In the genomic region with DNA sequence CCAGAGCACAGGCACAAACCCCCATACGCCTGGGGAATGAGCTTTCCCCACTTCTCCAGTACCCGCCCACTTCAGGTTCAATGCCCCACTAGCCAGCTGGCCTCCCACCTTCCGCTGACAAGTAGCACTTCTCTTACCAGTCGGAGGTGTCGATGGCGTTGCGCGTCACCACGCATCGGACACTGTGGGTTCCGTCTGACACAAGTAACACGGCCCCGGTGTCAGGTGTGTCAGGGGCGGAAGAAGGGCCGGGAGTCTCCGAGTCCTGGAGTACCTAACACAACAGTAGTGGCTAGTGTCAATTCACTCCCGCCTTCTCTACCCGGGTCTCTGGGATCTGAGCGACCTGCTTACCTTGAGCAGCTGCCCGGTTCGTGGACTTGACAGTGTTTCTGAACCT, we compare ENCODE assay signal across 7 mouse cellular contexts. TPM values are rescaled to one million over a fixed set of nuclear protein-coding genes. Genes with fewer than 3 reads are reported as not detected.
DNase-seq lines count a peak whose midpoint lies in the region; ATAC-seq and TF ChIP-seq lines count a peak whose summit lies in the region.

No protein-coding gene starts in this region.

- peak overlapping the region; percentile 81 for H3K4me2 ChIP-seq in forebrain, postnatal 0 days (ENCODE audit: low read depth)

- peak overlapping the region; percentile 87 for H3K4me3 ChIP-seq in bone marrow macrophage, adult 2 months (ENCODE audit: insufficient read depth, low read length)
- H3K4me3 ChIP-seq in forebrain, postnatal 0 days (ENCODE audit: low read depth, low read length) = peak overlapping the region; percentile 73
- H3K4me3 ChIP-seq in left cerebral cortex, adult 2 months = peak overlapping the region; percentile 64
- peak overlapping the region; percentile 80 for H3K4me3 ChIP-seq in small intestine, adult 2 months (ENCODE audit: low read depth, low read length)

- WGBS in forebrain, postnatal 0 days = 2% methylated on average over 21 of the region's 21 CpGs
- under 1% methylated on average over 21 of the region's 21 CpGs for WGBS in small intestine, adult 2 months

- no peak for TF ChIP-seq CTCF in bone marrow macrophage, adult 2 months (IDR thresholded peaks at IDR 0.05; ENCODE audit: low read depth, low read length)
- TF ChIP-seq CTCF in forebrain, postnatal 0 days (IDR thresholded peaks at IDR 0.05; ENCODE audit: low read depth) = no peak
- TF ChIP-seq CTCF in left cerebral cortex, adult 2 months (IDR thresholded peaks at IDR 0.05) = no peak
- TF ChIP-seq CTCF in small intestine, adult 2 months (IDR thresholded peaks at IDR 0.05; ENCODE audit: extremely low read depth, insufficient read length, insufficient replicate concordance, low read depth, low read length) = no peak; the same call in 1 of the 2 replicates

- peak overlapping the region; percentile 62 for H3K9ac ChIP-seq in forebrain, postnatal 0 days

- peak overlapping the region; percentile 93; the same call in 1 of the 2 replicates for H3K27ac ChIP-seq in bone marrow macrophage, adult 2 months (ENCODE audit: insufficient read depth, low read depth, low read length)
- H3K27ac ChIP-seq in forebrain, postnatal 0 days (ENCODE audit: low read depth, low read length) = peak overlapping the region; percentile 94; the same call in 1 of the 2 replicates
- H3K27ac ChIP-seq in left cerebral cortex, adult 2 months = peak overlapping the region; percentile 95
- peak overlapping the region; percentile 8; the same call in 1 of the 2 replicates for H3K27ac ChIP-seq in small intestine, adult 2 months (ENCODE audit: insufficient read depth, low read depth, low read length)

- peak; percentile 53 to 79 for DNase-seq in left cerebral cortex, adult 18-20 months (ENCODE audit: low spot score in 2 of 2)
- DNase-seq in left cerebral cortex, adult 11 months (ENCODE audit: low spot score) = no peak
- DNase-seq in forebrain, postnatal 0 days = no peak
- peak; percentile 56 to 61 for DNase-seq in left cerebral cortex, adult 2 months (ENCODE audit: extremely low spot score in 1 of 2, low spot score in 2 of 2)
- peak; percentile 75 to 77 for DNase-seq in lung, postnatal 4 days

- TF ChIP-seq POLR2A in bone marrow macrophage, adult 2 months (IDR thresholded peaks at IDR 0.05; ENCODE audit: borderline replicate concordance, low read depth, low read length) = no peak
- no peak for TF ChIP-seq POLR2A in small intestine, adult 2 months (IDR thresholded peaks at IDR 0.05; ENCODE audit: low read depth, low read length)

- intact Hi-C loops in left cerebral cortex, adult 2 months (cut with DNase I) = loop anchor here (2.0 kb wide), 1 partner anchor 78 kb away; no protein-coding TSS in a partner anchor

- ATAC-seq in forebrain, postnatal 0 days = peak; percentile 32

- peaks cover 2% of the 10 kb centered on the region; the same call in 1 of the 2 replicates for H3K4me1 ChIP-seq in bone marrow macrophage, adult 2 months (ENCODE audit: control insufficient read depth, insufficient read depth, low read length)
- H3K4me1 ChIP-seq in forebrain, postnatal 0 days (ENCODE audit: insufficient read depth) = peaks cover 10% of the 10 kb centered on the region
- peaks cover 8% of the 10 kb centered on the region for H3K4me1 ChIP-seq in small intestine, adult 2 months (ENCODE audit: control insufficient read depth, insufficient read depth, insufficient read length, low read length)

- H3K36me3 ChIP-seq in forebrain, postnatal 0 days (ENCODE audit: insufficient read depth) = peaks cover 43% of the 10 kb centered on the region
- peaks cover 7% of the 10 kb centered on the region; the same call in 1 of the 2 replicates for H3K36me3 ChIP-seq in small intestine, adult 2 months (ENCODE audit: control insufficient read depth, insufficient read depth, low read length)

- no peaks in the 10 kb centered on the region for H3K9me3 ChIP-seq in forebrain, postnatal 0 days (ENCODE audit: low read length)

- H3K27me3 ChIP-seq in forebrain, postnatal 0 days (ENCODE audit: insufficient read depth, low read length) = no peaks in the 10 kb centered on the region
- H3K27me3 ChIP-seq in small intestine, adult 2 months (ENCODE audit: control insufficient read depth, insufficient read depth, low read length) = no peaks in the 10 kb centered on the region

RNA-seq across cellular contexts. Expression of gene Acd, which starts 0.3 kb away (rescaled TPM):
- 10 to 100 TPM; 53.7 to 57.3 TPM for total RNA-seq in left cerebral cortex, adult 18-20 months (2021)
- 37.9 and 41.6 TPM in 2 replicates for polyA plus RNA-seq in bone marrow macrophage, adult 2 months (2012; ENCODE audit: insufficient read depth, insufficient read length, missing spikeins)
- 24.1 and 35.0 TPM in 2 replicates for total RNA-seq in forebrain, postnatal 0 days (2014; rRNA removed)
- 90.0 and 95.7 TPM in 2 replicates for polyA plus RNA-seq in forebrain, postnatal 0 days (2015; fragmentation: Nextera tagmentation; extraction: Ambion mirVana)
- total RNA-seq in left cerebral cortex, adult 2 months (2021) = 10 to 100 TPM; 51.7 to 56.6 TPM
- polyA plus RNA-seq in small intestine, adult 2 months (2012; rRNA removed) = 10.5 and 20.6 TPM in 2 replicates

RNA-seq across cellular contexts. Expression of gene Pard6a, which starts 0.4 kb away (rescaled TPM):
- 10 to 100 TPM; 41.2 to 46.1 TPM for total RNA-seq in left cerebral cortex, adult 18-20 months (2021)
- polyA plus RNA-seq in bone marrow macrophage, adult 2 months (2012; ENCODE audit: insufficient read depth, insufficient read length, missing spikeins) = 9.4 and 11.2 TPM in 2 replicates
- 59.3 and 71.1 TPM in 2 replicates for total RNA-seq in forebrain, postnatal 0 days (2014; rRNA removed)
- polyA plus RNA-seq in forebrain, postnatal 0 days (2015; fragmentation: Nextera tagmentation; extraction: Ambion mirVana) = 63.8 and 72.5 TPM in 2 replicates
- total RNA-seq in left cerebral cortex, adult 2 months (2021) = 10 to 100 TPM; 43.0 to 47.2 TPM
- 5.1 and 7.2 TPM in 2 replicates for polyA plus RNA-seq in small intestine, adult 2 months (2012; rRNA removed)

RNA-seq across cellular contexts. Expression of gene 4933405L10Rik, which starts 6.9 kb away (rescaled TPM):
- total RNA-seq in left cerebral cortex, adult 18-20 months (2021) = under 1 TPM in 1 of 2 experiments, not detected in 1; 0.49 TPM
- polyA plus RNA-seq in bone marrow macrophage, adult 2 months (2012; ENCODE audit: insufficient read depth, insufficient read length, missing spikeins) = not detected in 2 replicates
- total RNA-seq in forebrain, postnatal 0 days (2014; rRNA removed) = 0.23 TPM in 1 of 2 replicates, not detected in the other
- 0.21 and 0.31 TPM in 2 replicates for polyA plus RNA-seq in forebrain, postnatal 0 days (2015; fragmentation: Nextera tagmentation; extraction: Ambion mirVana)
- under 1 TPM in 1 of 2 experiments, not detected in 1; 0.29 TPM for total RNA-seq in left cerebral cortex, adult 2 months (2021)
- not detected in 2 replicates for polyA plus RNA-seq in small intestine, adult 2 months (2012; rRNA removed)

RNA-seq across cellular contexts. Expression of gene Enkd1, which starts 7.4 kb away (rescaled TPM):
- total RNA-seq in left cerebral cortex, adult 18-20 months (2021) = 10 to 100 TPM in 1 of 2 experiments, 1 to 10 TPM in 1; 9.5 to 11.2 TPM
- polyA plus RNA-seq in bone marrow macrophage, adult 2 months (2012; ENCODE audit: insufficient read depth, insufficient read length, missing spikeins) = 5.3 and 9.1 TPM in 2 replicates
- 10.3 and 10.9 TPM in 2 replicates for total RNA-seq in forebrain, postnatal 0 days (2014; rRNA removed)
- 15.2 and 16.8 TPM in 2 replicates for polyA plus RNA-seq in forebrain, postnatal 0 days (2015; fragmentation: Nextera tagmentation; extraction: Ambion mirVana)
- total RNA-seq in left cerebral cortex, adult 2 months (2021) = 10 to 100 TPM in 1 of 2 experiments, 1 to 10 TPM in 1; 9.6 to 10.6 TPM
- 3.6 and 5.3 TPM in 2 replicates for polyA plus RNA-seq in small intestine, adult 2 months (2012; rRNA removed)

RNA-seq across cellular contexts. Expression of gene Carmil2, which starts 14.5 kb away (rescaled TPM):
- 10 to 100 TPM; 60.0 to 64.6 TPM for total RNA-seq in left cerebral cortex, adult 18-20 months (2021)
- polyA plus RNA-seq in bone marrow macrophage, adult 2 months (2012; ENCODE audit: insufficient read depth, insufficient read length, missing spikeins) = 0.32 TPM in 1 of 2 replicates, not detected in the other
- total RNA-seq in forebrain, postnatal 0 days (2014; rRNA removed) = 4.4 and 5.6 TPM in 2 replicates
- 21.5 and 28.0 TPM in 2 replicates for polyA plus RNA-seq in forebrain, postnatal 0 days (2015; fragmentation: Nextera tagmentation; extraction: Ambion mirVana)
- 10 to 100 TPM; 60.4 to 65.0 TPM for total RNA-seq in left cerebral cortex, adult 2 months (2021)
- polyA plus RNA-seq in small intestine, adult 2 months (2012; rRNA removed) = 2.9 and 5.4 TPM in 2 replicates

Comparison
In these comparisons a context has a peak if more than half of its experiments do, and no peak if none do; other contexts are left out.
1. DNase-seq: peak in left cerebral cortex, adult 18-20 months (2 of 2), left cerebral cortex, adult 2 months (2 of 2) and lung, postnatal 4 days (2 of 2); none in left cerebral cortex, adult 11 months (single experiment) and forebrain, postnatal 0 days (single experiment).
2. H3K27ac ChIP-seq: peak in every context shown above with its lines; median percentile 95 in left cerebral cortex, adult 2 months; 94 in forebrain, postnatal 0 days; 93 in bone marrow macrophage, adult 2 months; 8 in small intestine, adult 2 months.
3. Peak in every context shown above with its lines, with median percentiles within 50 percentile points of each other: H3K4me3 ChIP-seq.